Mouse (Mus musculus) forebrain, postnatal 0 days (tissue): ENCODE data around the gene Uvssa. TPM values are rescaled to one million over a fixed set of nuclear protein-coding genes. Genes with fewer than 3 reads are reported as not detected.

Experiments
- ATAC-seq: fragments of 200-750 bp; cut with Nextera tagmentation; 2 replicates; pipeline ENCODE4 v1.8.0; 2017; ENCODE audit warnings: mild to moderate bottlenecking, moderate library complexity
- DNase-seq: peaks from one replicate; pipeline ENCODE4 v3.0.0-alpha.2; 2015
- H3K27ac ChIP-seq: fragments of 300-500 bp; sonication (generic); 2 replicates; pipeline ENCODE4 v1.5.1; 2014; ENCODE audit warnings: low read depth, mild to moderate bottlenecking, antibody characterized with exemption, low read length, moderate library complexity, mixed read lengths
- H3K27me3 ChIP-seq: fragments of 300-500 bp; sonication (generic); 2 replicates; pipeline ENCODE4 v1.6.1; 2014; ENCODE audit warnings: mild to moderate bottlenecking, low read length, mixed read lengths; ENCODE audit not compliant: insufficient read depth
- H3K36me3 ChIP-seq: fragments of 300-500 bp; sonication (generic); 2 replicates; pipeline ENCODE4 v1.6.1; 2014; ENCODE audit warnings: mild to moderate bottlenecking, moderate library complexity; ENCODE audit not compliant: insufficient read depth
- H3K4me1 ChIP-seq: fragments of 300-500 bp; sonication (generic); 2 replicates; pipeline ENCODE4 v1.6.1; 2014; ENCODE audit warnings: antibody characterized with exemption; ENCODE audit not compliant: insufficient read depth
- H3K4me2 ChIP-seq: fragments of 300-500 bp; sonication (generic); 2 replicates; pipeline ENCODE4 v1.6.1; 2014; ENCODE audit warnings: low read depth, mild to moderate bottlenecking, moderate library complexity
- H3K4me3 ChIP-seq: fragments of 300-500 bp; sonication (generic); 2 replicates; pipeline ENCODE4 v1.5.1; 2014; ENCODE audit warnings: low read depth, low read length, mixed read lengths
- H3K9ac ChIP-seq: fragments of 300-500 bp; sonication (generic); 2 replicates; pipeline ENCODE4 v1.6.1; 2014; ENCODE audit warnings: mild to moderate bottlenecking
- H3K9me3 ChIP-seq: fragments of 300-500 bp; sonication (generic); 2 replicates; pipeline ENCODE4 v1.6.1; 2016; ENCODE audit warnings: low read length
- CTCF ChIP-seq: sonication (generic); IDR thresholded peaks from 2 replicates; pipeline ENCODE4 v1.5.1; 2016; ENCODE audit warnings: antibody characterized with exemption, control low read depth, low read depth
- WGBS: fragments of 180-500 bp; shearing (Covaris S2); extraction: QIAGEN DNeasy Blood & Tissue Kit; methylation state at CpG from one replicate; pipeline ENCODE4 v1.1.7; 2014; 5-methylcytosine and 5-hydroxymethylcytosine counted together
- polyA plus RNA-seq: library from polyadenylated mRNA; unstranded; fragments of >200 nt; fragmentation: Nextera tagmentation; extraction: Ambion mirVana; gene quantifications from 2 replicates; pipeline ENCODE4 v1.2.1, GENCODE M21; 2015
- total RNA-seq: library from RNA; depleted of rRNA; stranded (reverse); fragments of >200 nt; gene quantifications from 2 replicates; pipeline ENCODE4 v1.2.3, GENCODE M21; 2014

Gene Uvssa
- total and polyA plus RNA-seq, 2 experiments from 2014 or later = 6.0 to 12.1 TPM

GRCm38 (mm10) chr5:33352273-33352645 is 26.1 kb upstream of the Uvssa start:
- H3K9ac ChIP-seq = no peak overlapping the region
- H3K4me3 ChIP-seq = no peak overlapping the region
- no peak for TF ChIP-seq CTCF
- no peak overlapping the region for H3K4me2 ChIP-seq
- no peak for DNase-seq
- H3K9me3 ChIP-seq = no peaks in the 10 kb centered on the region
- H3K27me3 ChIP-seq = no peaks in the 10 kb centered on the region
- no peaks in the 10 kb centered on the region for H3K36me3 ChIP-seq
- no peak overlapping the region for H3K27ac ChIP-seq
- no peak for ATAC-seq
- 79% methylated on average over 8 of the region's 8 CpGs for WGBS
- H3K4me1 ChIP-seq = no peaks in the 10 kb centered on the region

DNA sequence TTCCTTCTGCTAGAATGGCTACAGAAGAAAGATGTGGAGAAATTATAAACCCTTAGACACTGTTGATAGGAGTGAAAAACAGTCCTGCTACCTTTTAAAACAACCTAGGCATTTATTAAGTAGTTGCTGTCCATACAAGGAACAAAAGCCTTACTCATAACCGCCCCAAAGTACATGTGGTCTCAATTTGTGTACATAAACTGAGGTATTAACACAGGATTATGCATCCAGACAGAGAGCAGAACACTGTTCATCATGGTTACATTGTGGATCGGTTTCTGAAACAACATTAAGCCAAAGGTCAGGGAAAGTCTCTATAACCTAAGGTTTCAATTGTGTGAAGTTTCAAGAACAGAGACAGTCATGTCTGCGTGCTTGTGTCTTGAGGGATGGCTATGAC is 25.3 kb upstream of the Uvssa start:
- H3K4me1 ChIP-seq = no peaks in the 10 kb centered on the region
- 81% methylated on average over 3 of the region's 3 CpGs for WGBS
- H3K36me3 ChIP-seq = no peaks in the 10 kb centered on the region
- DNase-seq (no peak), ATAC-seq (no peak)
- H3K9me3 ChIP-seq = no peaks in the 10 kb centered on the region
- H3K4me2 ChIP-seq = no peak overlapping the region
- H3K4me3 ChIP-seq = no peak overlapping the region
- H3K27me3 ChIP-seq = no peaks in the 10 kb centered on the region
- no peak for TF ChIP-seq CTCF
- H3K9ac ChIP-seq = no peak overlapping the region
- no peak overlapping the region for H3K27ac ChIP-seq

DNA sequence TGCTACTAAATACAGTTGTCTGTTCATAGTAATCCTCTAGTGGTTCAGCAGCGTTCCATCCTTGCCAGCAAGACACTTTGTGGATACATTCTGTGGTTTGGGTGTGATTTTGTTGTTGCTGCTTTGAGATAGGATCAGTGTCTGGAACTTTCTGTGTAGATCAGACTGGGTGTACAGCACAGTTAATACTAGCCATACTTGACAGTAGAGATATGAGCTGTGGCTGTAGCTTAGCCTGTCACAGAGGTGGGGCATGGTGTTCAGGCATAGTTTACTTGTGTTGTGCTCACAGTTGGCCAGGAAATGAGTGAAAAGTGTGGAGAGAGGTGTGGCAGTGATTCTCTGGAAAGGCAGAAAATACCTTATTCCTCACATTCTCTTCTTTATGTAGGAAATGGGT is 20.9 kb upstream of the Uvssa start:
- TF ChIP-seq CTCF = no peak
- no peak for DNase-seq
- no peaks in the 10 kb centered on the region for H3K9me3 ChIP-seq
- no peaks in the 10 kb centered on the region for H3K27me3 ChIP-seq
- no peak for ATAC-seq
- no peak overlapping the region for H3K4me3 ChIP-seq
- H3K9ac ChIP-seq = no peak overlapping the region
- WGBS = 95% methylated on average over 1 of the region's 1 CpGs
- no peak overlapping the region for H3K4me2 ChIP-seq
- H3K27ac ChIP-seq = no peak overlapping the region
- H3K4me1 ChIP-seq = no peaks in the 10 kb centered on the region
- H3K36me3 ChIP-seq = peaks cover 35% of the 10 kb centered on the region

GRCm38 (mm10) chr5:33358467-33358866 is 19.9 kb upstream of the Uvssa start:
- 98% methylated on average over 4 of the region's 4 CpGs for WGBS
- DNase-seq = no peak
- Histone ChIP-seq H3K27ac (no peak overlapping the region), H3K9ac (no peak overlapping the region), H3K4me1 (no peaks in the 10 kb centered on the region), H3K9me3 (no peaks in the 10 kb centered on the region), H3K36me3 (peaks cover 45% of the 10 kb centered on the region), H3K4me2 (no peak overlapping the region), H3K27me3 (no peaks in the 10 kb centered on the region), H3K4me3 (no peak overlapping the region)
- ATAC-seq = no peak
- TF ChIP-seq CTCF = no peak

- H3K36me3 ChIP-seq = peaks cover 91% of the 10 kb centered on the region
Measured at GRCm38 (mm10) chr5:33363263-33363662, 15.1 kb upstream of the Uvssa start.

DNA sequence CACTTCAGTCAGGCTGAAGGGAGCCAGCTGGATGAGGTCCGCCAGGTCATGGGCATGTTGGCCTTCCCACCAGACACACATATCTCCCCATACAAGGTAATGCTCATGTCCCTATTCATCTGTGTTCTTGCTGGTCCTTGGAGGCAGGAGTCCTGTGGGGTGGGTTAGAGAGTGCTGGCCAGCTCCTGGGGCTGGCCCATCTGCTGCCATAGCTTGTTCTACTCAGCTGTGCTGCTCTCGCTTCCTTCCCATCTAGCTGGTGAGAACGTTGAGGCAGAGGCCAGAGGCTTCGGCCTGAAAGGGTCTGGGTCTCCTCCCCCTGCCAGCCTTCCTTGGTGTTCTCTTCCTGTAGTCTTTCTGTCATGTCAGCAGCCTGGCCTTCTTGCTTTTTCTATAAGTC is 9.7 kb upstream of the Uvssa start:
- ATAC-seq (no peak), DNase-seq (no peak)
- Histone ChIP-seq H3K27me3 (no peaks in the 10 kb centered on the region), H3K4me3 (no peak overlapping the region), H3K36me3 (peaks cover 97% of the 10 kb centered on the region), H3K9me3 (no peaks in the 10 kb centered on the region), H3K9ac (no peak overlapping the region), H3K4me1 (no peaks in the 10 kb centered on the region), H3K27ac (no peak overlapping the region), H3K4me2 (no peak overlapping the region)
- WGBS = 93% methylated on average over 4 of the region's 4 CpGs
- no peak for TF ChIP-seq CTCF

More at GRCm38 (mm10) chr5:33363263-33363662, 15.1 kb upstream of the Uvssa start:
- DNase-seq (no peak), ATAC-seq (no peak)
- no peaks in the 10 kb centered on the region for H3K4me1 ChIP-seq
- 91% methylated on average over 5 of the region's 5 CpGs for WGBS
- H3K4me3 ChIP-seq = no peak overlapping the region
- no peak overlapping the region for H3K9ac ChIP-seq
- no peak overlapping the region for H3K27ac ChIP-seq
- no peak overlapping the region for H3K4me2 ChIP-seq
- TF ChIP-seq CTCF = no peak
- H3K27me3 ChIP-seq = no peaks in the 10 kb centered on the region
- H3K9me3 ChIP-seq = no peaks in the 10 kb centered on the region

GRCm38 (mm10) chr5:33371137-33371536 is 7.2 kb upstream of the Uvssa start:
- DNase-seq (peak; percentile 44), ATAC-seq (peak; percentile 62; the same call in 1 of the 2 replicates)
- Histone ChIP-seq H3K9me3 (no peaks in the 10 kb centered on the region), H3K4me2 (no peak overlapping the region), H3K36me3 (peaks cover 82% of the 10 kb centered on the region), H3K27me3 (no peaks in the 10 kb centered on the region), H3K4me1 (no peaks in the 10 kb centered on the region), H3K4me3 (no peak overlapping the region), H3K27ac (no peak overlapping the region), H3K9ac (no peak overlapping the region)
- TF ChIP-seq CTCF = peak; percentile 66

DNA sequence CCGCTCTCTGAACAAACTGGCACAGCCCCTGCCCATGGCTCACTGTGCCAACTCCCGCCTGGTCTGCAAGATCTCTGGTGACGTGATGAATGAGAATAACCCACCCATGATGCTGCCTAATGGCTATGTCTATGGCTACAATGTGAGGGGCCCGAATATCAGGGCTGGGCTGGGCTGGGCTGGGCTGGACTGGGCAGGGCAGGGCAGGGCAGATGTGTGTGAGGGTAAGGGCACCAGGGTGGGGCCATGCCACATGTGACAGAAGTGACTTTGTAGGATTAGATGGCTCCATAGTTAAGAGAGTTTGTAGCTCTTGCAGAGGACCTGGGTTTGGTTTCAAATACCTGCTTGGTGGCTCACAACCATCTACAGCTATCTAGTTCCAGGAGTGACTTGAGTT is 6.7 kb upstream of the Uvssa start:
- peaks cover 77% of the 10 kb centered on the region for H3K36me3 ChIP-seq
- no peak for DNase-seq
- H3K27ac ChIP-seq = no peak overlapping the region
- no peak for ATAC-seq
- 85% methylated on average over 4 of the region's 4 CpGs for WGBS
- H3K27me3 ChIP-seq = no peaks in the 10 kb centered on the region
- H3K4me2 ChIP-seq = no peak overlapping the region
- TF ChIP-seq CTCF = no peak
- no peaks in the 10 kb centered on the region for H3K4me1 ChIP-seq
- H3K9ac ChIP-seq = no peak overlapping the region
- no peak overlapping the region for H3K4me3 ChIP-seq
- H3K9me3 ChIP-seq = no peaks in the 10 kb centered on the region
